Mouse (Mus musculus) lung, adult 18-20 months (tissue): ENCODE results near the gene Man1c1.

Experiments
- DNase-seq, 2 experiments: peaks; one replicate each; pipeline ENCODE4 v3.0.0; 2022; ENCODE audit warnings: mixed read lengths in 2 of 2

Man1c1 gene

DNA sequence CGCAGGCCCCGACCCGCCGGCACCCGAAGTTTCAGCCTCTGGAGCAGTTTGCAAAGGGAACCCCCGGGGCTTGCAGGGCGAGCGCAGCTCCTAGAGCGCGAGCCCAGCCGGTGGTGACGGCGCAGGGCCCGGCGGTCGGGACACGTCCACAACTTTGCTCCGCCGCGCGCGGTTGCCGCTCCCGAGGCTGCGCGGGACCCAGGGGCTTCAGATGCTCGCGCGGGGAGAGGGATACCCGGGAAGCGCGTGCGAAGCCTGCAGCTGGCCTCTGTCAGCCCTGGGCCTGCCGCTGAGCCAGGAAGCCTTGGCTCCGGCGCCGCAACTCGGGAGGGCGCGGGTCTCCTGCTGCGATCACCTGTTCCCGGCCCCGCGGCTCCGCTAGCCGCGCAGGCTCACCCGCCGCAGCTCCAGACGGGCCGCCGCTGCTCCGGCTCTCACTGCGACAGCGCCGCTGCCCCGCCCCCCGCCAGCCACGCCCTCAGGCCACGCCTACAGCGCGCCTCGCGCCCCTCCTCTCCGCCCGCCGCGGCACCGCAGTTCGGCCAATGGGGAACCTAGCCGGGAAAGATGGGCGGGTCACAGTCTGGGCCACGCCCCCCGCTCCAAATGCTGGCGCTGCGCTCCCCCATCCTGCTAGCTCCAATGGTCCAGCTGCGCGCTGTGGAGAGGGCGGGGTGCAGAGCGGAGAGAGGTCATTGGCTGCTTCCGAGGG, at the start of gene Man1c1:
Man1c1 (minus strand) TSS at position 456 of the 712 bp plus-strand sequence.
- DNase-seq, result peak; percentile 99

DNA sequence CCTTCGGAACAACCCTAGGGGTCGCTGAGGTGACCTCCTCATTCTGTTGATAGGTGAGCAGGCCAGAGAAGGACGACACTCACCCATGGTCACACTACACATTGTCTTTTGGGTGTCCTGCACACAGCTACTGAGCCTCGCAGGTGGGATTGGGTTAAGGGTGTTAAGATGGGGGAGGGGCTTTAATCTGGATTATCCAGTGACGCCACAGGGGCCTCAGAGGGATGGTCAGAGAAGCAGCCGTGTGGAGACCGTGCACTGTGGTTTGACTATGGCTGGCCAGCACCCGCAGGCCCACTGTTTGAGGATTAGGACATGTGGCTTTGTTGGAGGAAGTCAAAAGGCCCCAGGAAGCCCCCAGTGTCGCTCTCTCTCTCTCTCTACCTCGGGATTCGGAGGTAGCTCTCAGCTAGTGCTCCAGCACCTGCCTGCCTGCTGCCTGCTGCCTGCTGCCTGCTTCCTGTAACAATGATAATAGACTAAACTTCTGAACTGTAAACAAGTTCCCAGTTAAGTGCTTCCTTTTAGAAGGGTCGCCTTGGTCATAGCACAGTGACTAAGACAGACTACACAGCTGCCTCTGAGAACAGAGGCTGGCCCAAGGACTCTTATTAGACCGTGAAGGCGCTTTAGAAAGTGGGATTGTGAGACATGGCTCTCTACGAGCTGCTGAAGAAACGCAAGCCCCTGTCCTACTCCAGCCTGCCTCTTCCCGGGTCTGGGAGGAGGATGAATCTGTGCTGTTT, 49.6 kb upstream of the Man1c1 start:
- no peak for DNase-seq

DNA sequence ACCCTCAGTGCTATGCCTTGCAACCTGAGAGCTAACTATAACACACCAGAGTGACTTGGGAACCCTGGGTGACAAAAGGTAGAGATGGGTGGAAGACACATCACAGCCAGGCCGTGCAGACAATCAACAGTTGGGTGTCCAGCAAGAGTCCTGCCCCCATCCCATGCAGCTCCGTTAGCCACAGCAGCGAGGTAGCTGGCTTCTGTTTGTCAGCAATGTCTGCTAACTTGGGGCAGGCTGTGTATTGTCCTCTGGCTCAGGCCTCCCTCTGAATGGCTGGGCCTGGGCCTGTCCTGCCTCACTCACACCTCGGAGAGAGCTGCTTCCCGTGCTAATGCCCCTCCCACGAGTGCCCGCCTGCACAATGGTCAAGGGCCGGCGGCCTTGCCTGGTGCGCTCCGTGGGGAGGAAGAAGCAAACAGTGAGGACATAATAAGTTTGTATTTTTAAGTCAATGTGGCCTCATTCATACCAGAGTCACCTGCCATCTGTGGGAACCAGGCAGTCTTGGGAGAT, 48.9 kb upstream of the Man1c1 start:
- no peak for DNase-seq

DNA sequence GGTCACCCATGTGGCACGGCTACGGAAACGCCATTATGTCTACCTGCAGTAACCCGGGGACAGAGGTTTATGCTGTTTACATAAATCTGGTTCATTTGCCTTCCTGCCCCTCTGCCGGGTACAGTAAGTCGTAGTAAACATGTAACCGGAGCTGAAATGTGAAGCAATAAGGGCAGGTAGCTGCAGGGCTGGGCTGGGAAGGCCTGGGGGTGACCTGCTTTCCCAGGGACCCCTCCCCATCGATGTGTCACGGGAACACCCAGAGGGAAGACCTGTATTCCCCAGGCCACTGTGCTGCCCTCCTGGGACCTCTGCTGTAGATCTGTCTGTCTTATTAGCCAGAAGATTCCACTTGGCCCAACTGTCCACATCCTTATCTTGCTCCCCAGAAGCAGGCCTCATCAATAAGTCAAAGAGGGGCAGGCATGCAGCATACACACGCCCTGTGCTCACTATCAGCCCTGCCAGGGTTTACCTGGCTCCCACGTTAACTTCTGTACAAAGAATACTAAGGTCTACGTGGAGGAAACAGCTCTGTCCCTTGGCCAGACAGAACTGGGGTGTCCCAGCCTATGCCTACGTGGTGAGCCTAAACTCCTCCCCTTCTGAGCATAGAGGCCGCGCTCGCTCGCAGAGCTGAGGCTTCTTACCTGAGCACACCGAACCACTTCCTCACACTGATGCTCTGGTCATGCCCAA, 47.7 kb upstream of the Man1c1 start:
- DNase-seq, result no peak

DNA sequence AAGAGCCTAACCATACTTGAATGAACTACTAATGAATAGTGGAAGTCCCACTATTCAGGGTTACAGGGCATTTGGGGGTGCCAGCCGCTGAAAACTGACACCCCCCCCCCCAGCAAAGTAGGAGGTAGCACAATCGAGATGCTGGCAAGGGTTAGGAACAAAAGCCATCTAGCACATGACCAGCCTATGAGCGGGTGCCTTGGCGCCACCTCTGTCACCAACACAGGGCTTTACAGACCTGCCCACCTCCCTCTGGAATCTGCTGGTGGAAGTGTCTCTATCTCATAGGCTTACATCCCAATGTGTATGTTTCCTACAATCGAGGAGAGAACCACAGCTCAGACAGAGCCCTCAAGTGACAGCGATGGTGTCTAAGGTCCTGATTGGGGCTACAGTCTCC, 46.7 kb upstream of the Man1c1 start:
- no peak for DNase-seq

DNA sequence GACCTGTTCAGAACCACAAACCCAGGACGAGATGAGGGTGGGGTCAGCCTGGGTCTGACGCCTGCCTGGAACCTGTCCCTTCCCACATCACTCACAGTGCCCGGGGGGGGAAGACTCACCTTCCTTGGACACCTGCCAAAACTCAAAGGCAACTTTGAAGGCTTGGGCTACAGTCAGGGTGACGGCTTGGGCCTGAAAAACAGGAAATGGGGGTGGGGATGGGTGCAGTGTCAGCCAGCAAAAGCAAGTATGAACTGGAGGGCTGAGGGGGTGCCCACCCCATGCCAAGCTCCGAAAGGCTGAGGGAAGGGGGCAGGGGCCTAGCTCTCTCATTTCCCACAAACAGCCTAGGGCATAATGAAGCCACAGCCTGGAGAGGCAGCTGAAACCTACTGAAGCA, 46.2 kb upstream of the Man1c1 start:
- no peak for DNase-seq

DNA sequence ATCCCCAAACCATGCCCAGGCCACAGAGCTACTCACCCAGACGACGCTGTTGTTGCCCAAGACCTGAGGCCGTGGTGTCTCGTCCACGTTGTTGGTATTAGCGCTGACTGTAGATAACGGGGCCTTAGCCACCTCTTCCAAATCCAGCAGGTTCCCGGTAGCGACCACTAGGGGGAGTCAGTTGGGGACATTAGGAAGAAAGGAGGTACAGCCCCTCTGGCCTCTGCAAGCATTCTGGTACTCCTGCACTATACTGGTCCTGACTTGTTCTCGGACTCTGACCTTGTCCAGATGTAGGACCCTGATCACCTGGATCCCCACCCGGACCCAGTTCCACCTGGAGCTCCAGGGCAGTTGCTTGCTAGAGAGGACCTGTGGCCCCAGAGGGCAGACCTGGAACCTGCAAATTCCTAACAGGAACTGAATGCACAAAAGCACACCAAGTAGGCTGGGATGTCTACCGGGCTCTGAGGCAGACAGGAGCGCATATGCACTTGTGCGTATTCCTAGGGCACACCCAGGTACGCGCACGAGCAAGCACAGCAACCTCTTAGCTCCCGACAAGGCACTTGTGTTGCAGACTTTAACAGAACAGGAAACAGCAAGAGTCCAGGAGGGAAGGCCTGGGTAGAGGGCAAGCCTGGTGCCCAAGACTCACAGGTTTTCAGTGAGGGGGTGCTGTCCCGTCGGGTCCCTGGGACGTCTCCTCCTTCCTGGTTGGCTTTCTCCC, 45.4 kb upstream of the Man1c1 start:
- no peak for DNase-seq

DNA sequence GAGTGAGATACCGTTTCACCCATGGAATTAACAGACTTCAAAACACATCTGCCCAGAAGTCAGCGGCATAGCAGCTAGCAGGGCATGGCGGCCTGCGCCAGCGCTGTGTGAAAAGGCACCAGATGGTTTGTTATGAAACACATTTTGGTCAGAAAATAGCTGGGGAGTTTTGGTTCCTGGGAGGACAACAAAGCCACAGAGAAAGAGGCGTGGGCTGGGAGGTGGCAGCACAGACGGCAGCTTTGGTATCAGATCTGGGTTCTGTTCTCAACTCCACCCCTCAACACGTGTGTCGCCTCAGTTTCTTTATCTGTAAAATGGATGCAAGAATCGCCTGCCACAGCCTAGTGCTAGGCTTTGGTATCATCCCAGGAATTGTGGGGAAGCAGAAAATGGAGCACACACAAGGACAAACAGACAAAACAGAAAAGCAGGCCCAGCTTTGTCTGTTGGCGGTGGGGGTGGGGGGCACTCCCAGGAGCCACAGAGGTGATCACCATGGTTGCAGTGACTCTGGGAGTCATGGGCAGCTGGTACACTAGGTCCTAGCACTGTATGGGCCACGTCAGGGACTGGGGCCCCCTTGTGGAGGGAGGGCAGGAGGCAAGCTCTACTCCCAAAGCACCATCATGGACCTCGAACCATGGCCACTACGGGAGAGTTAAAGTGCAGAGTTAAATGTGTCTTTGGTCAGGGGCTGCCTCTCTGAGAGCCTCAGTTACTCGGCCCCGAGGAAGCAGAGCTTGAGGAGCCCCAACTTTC, 42.0 kb upstream of the Man1c1 start:
- DNase-seq, result no peak

DNA sequence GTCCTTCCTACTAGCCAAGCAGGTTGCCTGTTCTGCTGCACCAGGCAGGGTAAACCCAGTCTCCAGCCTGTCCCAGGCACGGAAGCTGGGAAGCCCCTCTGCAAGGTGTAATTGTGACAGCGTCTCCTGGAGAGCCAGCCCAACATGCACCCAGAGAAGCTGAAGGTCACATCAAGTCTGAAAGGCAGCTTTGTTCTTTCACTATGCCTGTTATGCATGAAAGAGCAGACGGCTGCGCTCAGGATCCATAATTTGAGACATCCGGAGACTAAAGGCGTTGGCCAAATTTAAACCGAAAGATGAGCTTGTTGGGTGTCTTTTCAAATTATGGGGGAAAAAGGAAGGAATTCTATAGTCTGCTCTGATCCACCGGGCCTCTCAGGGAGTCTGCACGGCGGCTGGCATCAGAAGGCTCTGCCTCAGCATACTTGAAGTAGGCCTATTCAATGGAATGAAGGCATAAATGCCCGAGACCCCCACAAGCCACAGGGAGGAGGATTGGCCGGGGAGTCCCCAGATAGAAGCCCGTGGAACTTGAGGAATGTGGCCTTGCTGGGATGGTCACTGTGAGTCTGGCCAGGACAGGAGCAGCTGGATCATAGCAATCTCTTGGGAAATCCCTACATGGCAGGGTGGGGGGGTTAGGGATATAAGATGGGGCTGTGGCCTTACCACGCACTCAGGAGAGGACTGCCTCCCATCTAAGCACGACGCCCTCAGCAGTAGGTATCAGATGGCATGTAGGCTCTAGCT, 40.0 kb upstream of the Man1c1 start:
- no peak for DNase-seq

DNA sequence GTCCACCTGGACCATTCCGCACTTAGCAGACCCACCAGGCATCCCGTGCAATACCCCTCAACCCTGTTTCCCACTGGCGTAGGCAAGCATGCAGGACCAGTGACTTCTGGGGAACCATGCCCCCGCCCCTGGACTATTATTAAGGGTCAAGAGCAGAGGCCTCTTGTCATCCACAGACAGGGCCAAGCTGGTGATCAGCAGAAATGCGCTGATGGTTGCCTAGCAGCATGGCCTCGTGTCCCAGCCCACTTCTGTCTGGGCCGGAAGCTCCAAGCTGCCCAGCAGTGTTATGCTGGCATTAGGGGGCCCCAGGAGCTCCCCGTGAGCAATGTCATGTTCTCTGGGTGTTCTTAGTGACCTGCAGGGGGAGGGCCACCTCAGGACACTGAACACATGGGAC, 37.9 kb upstream of the Man1c1 start:
- DNase-seq, result no peak

DNA sequence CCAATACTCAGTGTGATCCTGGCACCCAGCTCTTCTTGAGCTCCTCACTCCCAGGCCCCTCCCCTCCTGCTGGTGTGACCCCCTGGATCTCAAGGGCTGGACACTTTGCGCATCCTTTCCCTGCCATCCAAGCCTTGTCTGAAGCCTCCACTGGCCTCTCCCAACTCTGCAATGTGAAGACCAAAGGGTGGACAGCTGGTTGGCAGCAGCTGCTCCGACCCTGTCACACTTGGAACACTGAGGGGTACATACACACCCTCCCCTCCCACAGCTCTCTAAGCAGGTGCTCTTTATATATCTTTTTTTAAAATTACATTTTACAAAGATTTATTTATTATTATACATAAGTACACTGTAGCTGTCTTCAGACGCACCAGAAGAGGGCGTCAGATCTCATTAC, 36.1 kb upstream of the Man1c1 start:
- DNase-seq, result no peak

DNA sequence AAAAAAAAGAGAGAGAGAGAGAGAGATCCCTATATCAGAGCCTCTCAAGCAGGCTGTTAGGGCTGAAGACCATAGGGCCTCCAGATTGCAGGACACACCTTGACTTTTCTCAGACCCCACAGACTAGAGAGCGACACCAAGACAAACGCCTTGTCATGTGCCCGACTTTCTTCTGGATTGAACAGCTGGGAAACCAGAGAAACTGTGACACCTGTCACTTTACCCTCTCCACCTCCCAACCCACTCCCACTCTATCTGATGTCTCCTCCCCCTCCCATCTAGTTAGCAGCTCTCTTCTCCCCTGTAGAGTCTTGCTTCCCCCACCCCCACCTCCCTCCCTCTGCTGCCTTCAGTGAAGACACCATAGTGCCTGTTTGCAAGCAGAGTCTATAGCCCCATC, 35.4 kb upstream of the Man1c1 start:
- DNase-seq, result no peak

DNA sequence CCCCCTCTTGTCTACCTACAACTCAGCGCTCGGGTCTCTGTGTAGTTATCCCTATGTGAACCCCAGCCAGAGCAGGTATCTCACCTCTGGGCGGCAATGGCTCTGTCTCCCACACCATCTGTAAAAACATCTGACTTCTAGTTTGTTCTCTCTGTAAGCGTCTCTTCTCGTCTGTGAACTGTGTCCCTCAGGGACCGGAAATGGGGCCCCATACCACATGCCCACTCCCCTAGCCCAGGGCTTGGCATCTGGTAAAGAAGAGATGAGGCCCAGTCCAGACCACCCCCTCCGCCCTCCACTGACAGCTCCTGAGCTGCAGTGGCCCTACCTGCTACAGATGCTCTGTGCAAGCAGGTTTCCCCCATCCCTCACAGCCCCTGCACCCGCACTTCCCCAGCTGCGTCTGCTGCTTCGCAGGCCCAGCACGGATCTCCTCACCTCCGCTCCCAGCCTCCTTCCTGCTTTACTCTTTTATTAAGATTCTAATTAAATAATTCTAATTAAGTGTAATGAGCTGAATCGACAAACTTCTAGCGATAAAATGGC, 33.3 kb upstream of the Man1c1 start:
- DNase-seq, result no peak

DNA sequence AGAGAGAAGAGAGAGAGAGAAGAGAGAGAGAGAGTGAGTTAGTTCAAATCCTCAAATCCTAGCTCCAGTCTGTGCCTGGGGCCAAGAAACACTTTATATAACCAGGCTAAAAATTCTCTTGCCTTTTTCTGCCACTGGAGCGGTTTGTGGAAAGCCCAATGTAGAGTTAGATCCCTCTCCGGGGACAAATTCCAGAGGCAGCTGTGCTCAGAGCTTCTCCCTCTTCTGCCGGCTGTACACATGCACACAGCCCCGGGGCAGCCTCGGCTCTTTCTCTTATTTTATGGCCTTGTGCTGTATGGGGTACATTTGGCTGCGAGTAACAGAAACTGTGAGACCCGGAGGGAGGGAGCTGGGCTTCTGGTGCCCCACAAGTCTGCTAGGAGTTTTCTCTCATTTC, 32.1 kb upstream of the Man1c1 start:
- DNase-seq, result no peak

DNA sequence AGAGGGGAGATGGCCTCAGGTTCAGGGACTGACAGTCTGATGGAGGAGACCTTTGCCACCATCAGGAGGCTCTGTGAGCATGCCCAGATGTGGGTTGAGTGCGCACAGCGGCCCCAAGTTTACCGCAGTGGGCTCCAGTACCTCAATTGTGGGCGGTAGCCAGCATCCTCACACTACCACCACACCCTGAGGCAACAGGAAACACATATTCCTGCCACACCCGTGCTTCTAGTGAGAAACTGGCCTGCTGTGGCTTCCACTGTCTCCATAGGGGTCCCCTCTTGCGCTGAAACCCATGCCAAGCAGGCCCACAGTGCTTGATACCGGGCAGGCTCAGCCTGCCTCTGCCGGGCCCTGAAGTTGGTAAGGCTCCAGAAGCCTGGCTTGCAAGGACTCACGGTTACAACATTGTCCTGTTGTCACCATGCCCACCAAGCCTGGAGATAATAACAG, 30.6 kb upstream of the Man1c1 start:
- peak; percentile 61 to 65 for DNase-seq

DNA sequence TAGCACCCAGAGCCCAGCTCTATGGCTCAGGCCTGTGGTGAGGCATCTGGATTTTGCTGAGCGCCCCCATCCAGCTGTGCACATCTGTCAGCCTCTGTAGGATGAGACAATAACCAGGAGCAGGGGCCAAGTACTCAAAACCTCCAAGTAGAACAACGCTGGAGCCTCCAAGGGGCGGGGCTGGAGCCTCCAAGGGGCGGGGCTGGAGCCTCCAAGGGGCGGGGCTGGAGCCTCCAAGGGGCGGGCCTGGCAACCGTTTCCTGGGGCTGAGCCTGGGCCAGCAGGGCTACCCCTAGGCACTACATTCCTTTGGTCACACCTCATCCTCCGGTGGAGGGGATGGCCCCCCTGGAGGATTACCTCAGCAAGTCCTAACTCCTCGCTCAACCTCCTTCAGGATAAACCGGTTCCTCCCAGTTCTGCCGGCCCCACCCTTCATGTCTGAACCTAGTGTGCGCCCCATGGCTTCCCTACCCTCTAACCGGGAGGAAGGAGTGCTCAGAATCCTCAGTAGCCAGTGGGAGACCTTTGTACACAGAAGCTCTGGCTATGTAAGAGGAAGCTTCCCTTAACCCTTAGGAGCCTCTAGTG, 30.0 kb upstream of the Man1c1 start:
- DNase-seq, result peak; percentile 79 to 88

DNA sequence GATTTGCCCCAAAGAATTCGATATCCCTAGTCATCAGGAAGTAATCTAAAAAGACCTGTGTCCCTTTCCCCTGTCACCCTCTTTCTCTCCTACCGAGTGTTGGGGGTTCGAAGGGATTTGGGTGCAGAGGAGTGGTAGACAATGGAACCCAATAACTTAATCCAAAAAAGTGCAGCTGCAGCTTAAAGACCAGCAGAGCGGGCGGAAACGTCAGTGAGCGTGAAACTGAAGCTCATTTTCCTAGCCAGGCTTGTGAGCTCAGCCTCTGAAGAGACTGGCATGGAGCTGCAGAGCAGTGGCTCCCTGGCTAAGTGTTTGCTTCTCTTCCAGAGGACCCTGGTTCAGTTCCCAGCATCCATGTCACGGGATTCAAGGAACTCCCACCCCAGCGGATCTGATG, 29.3 kb upstream of the Man1c1 start:
- no peak for DNase-seq

DNA sequence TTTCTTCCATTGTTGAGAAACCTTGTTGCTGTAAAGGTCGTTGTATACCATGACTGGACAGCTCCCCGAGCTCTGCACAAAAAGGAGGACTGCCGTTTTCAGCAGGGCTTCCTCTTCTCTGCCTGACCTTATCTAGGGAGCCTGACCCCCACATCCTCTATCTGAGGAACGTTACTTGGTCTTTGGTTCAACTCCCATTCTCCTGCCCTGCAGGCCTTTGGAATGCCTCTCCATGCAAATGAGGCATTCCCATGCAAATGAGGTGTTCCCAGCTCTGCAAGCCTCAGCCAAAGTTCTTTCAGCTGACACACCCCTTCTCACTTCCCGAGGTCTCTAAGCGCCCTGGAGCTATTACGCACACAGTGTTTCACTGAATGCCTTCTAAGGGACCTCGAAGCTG, 26.0 kb upstream of the Man1c1 start:
- no peak for DNase-seq

DNA sequence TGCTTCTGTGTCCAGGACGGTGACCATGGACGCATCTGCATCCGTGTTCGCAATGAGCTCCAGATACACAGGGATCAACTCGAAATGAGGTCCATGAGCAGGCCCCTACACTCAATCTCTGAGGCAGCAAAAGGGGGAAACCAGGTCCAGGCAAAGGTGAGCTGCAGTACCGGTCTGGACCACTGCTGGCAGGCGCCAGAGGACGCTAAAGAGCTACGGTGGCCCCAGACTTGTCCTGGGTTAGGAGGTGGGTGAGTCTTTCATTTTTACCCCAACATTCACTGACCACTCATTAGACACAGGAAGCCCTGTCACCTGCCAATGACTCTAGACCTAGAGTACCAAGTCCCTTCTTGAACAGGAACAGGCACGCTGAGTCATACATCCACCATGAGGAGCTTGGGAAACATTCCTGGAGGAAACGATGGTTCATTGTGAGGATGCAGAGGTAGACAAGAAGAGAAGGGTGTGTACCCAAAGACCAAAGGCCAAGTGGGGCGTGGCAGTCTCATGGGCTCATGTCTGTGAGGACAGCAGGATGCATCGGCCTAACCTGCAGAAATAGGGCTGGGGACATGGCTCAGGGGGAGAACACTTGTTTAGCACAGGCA, 21.8 kb upstream of the Man1c1 start:
- DNase-seq, result no peak

DNA sequence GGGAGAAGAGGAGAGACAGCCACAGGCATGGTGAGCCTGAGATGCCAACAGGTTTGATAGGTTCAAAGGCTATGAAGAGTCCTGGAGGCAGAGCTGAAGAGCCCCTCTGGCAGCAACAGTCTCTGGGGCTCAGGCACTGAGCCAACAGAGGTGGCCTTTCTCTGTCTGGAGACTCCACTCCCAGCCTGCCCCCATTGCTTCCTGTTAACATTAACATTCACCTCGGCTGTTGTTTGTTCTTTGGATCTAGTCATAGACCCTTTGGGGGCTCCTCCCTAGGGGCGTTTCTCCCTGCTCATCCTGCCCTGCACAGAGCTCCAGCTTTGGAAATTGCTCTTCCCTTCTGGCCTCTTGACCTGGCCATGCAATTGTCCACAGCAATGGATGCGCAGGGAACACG, 20.9 kb upstream of the Man1c1 start:
- peak in 1 of 2 experiments; percentile 22 for DNase-seq
